Mouse (Mus musculus) liver, embryonic 12.5 days (tissue): Measurements from ENCODE around the gene Taf1a. TPM values are rescaled to one million over a fixed set of nuclear protein-coding genes. Genes with fewer than 3 reads are reported as not detected.
A peak's percentile ranks its signal among the peaks of the same experiment; 100 is the strongest.
"Not testable (repeated sequence)": the region's sequence is repeated elsewhere in the genome, so short reads cannot be mapped to it uniquely, and the experiment has no call there.

ENCODE experiments used
- ATAC-seq: fragments of 200-750 bp; cut with Nextera tagmentation; 2 replicates; pipeline ENCODE4 v1.8.0; 2017; ENCODE audit warnings: moderate number of reproducible peaks, mild to moderate bottlenecking, moderate library complexity
- H3K27ac ChIP-seq: fragments of 300-500 bp; sonication (generic); 2 replicates; pipeline ENCODE4 v1.5.1; 2016; ENCODE audit warnings: mild to moderate bottlenecking
- H3K27me3 ChIP-seq: fragments of 300-500 bp; sonication (generic); replicated peaks from 2 replicates; pipeline ENCODE4 v1.6.1; 2016; ENCODE audit warnings: mild to moderate bottlenecking, moderate library complexity
- H3K36me3 ChIP-seq: fragments of 300-500 bp; sonication (generic); 2 replicates; pipeline ENCODE4 v1.6.1; 2016; ENCODE audit warnings: mild to moderate bottlenecking, moderate library complexity
- H3K4me1 ChIP-seq: fragments of 300-500 bp; sonication (generic); 2 replicates; pipeline ENCODE4 v1.6.1; 2016
- H3K4me2 ChIP-seq: fragments of 300-500 bp; sonication (generic); 2 replicates; pipeline ENCODE4 v1.6.1; 2016; ENCODE audit warnings: mild to moderate bottlenecking, moderate library complexity
- H3K4me3 ChIP-seq: fragments of 300-500 bp; sonication (generic); 2 replicates; pipeline ENCODE4 v1.5.1; 2016; ENCODE audit warnings: mild to moderate bottlenecking, moderate library complexity
- H3K9ac ChIP-seq: fragments of 300-500 bp; sonication (generic); 2 replicates; pipeline ENCODE4 v1.6.1; 2016; ENCODE audit warnings: mild to moderate bottlenecking, moderate library complexity
- H3K9me3 ChIP-seq: fragments of 300-500 bp; sonication (generic); replicated peaks from 2 replicates; pipeline ENCODE4 v1.6.1; 2016; ENCODE audit warnings: mild to moderate bottlenecking, moderate library complexity
- WGBS: fragments of 180-500 bp; shearing (Covaris S2); methylation state at CpG from one replicate; pipeline ENCODE4 v1.1.7; 2016; ENCODE audit not compliant: insufficient replicate concordance; 5-methylcytosine and 5-hydroxymethylcytosine counted together
- polyA plus RNA-seq: library from polyadenylated mRNA; unstranded; fragments of >200 nt; fragmentation: Nextera tagmentation; extraction: Ambion mirVana; gene quantifications from 2 replicates; pipeline ENCODE4 v1.2.1, GENCODE M21; 2016

Gene Taf1a
- polyA plus RNA-seq, 1 experiment from 2014 or later, result 9.6 TPM

GRCm38 (mm10) chr1:183368601-183369400 lies 20.0 kb upstream of the Taf1a start:
- peak overlapping the region; percentile 98 for H3K4me2 ChIP-seq
- 4% methylated on average over 53 of the region's 56 CpGs for whole genome bisulfite sequencing
- peak; percentile 62 for ATAC-seq

GRCm38 (mm10) chr1:183369427-183370014 lies 19.3 kb upstream of the Taf1a start, which contains the start of gene Mia3:
Gene Mia3 (minus strand): TSS chr1:183369553.
- ATAC-seq, result peak; percentile 100
- Histone ChIP-seq H3K9me3 (no peaks in the 10 kb centered on the region), H3K27ac (no peak within 1 kb of the TSS), H3K4me1 (peaks cover 27% of the 10 kb centered on the region), H3K9ac (peak within 1 kb of the TSS; percentile 83), H3K27me3 (peaks cover 23% of the 10 kb centered on the region), H3K4me3 (peak within 1 kb of the TSS; percentile 74), H3K4me2 (peak within 1 kb of the TSS; percentile 98), H3K36me3 (peaks cover 5% of the 10 kb centered on the region; the same call in 1 of the 2 replicates)
- WGBS, result 1% methylated on average over 50 of the region's 51 CpGs

More at GRCm38 (mm10) chr1:183368601-183369400, 20.0 kb upstream of the Taf1a start:
- Histone ChIP-seq H3K4me1 (peaks cover 27% of the 10 kb centered on the region), H3K27ac (no peak overlapping the region), H3K9ac (peak overlapping the region; percentile 83), H3K27me3 (peaks cover 23% of the 10 kb centered on the region), H3K9me3 (no peaks in the 10 kb centered on the region), H3K4me3 (peak overlapping the region; percentile 74), H3K36me3 (peaks cover 12% of the 10 kb centered on the region)

GRCm38 (mm10) chr1:183374728-183375127 lies 14.1 kb upstream of the Taf1a start:
- Histone ChIP-seq H3K4me3 (no peak overlapping the region), H3K27ac (no peak overlapping the region), H3K4me1 (peaks cover 15% of the 10 kb centered on the region), H3K36me3 (no peaks in the 10 kb centered on the region), H3K9ac (no peak overlapping the region), H3K9me3 (peaks cover 5% of the 10 kb centered on the region; the same call in 1 of the 2 replicates), H3K4me2 (no peak overlapping the region), H3K27me3 (0 out of 2 replicates have a peak, but pooled peaks cover 10% of the 10 kb centered on the region)
- ATAC-seq, result no peak
- 64% methylated on average over 5 of the region's 5 CpGs for WGBS

GRCm38 (mm10) chr1:183377045-183377444 lies 11.7 kb upstream of the Taf1a start:
- peaks cover 9% of the 10 kb centered on the region for H3K4me1 ChIP-seq
- H3K9me3 ChIP-seq, result peaks cover 5% of the 10 kb centered on the region; the same call in 1 of the 2 replicates
- no peak overlapping the region for H3K4me3 ChIP-seq
- ATAC-seq, result no peak
- H3K36me3 ChIP-seq, result no peaks in the 10 kb centered on the region
- H3K27me3 ChIP-seq, result no peaks in the 10 kb centered on the region
- H3K9ac ChIP-seq, result no peak overlapping the region
- 55% methylated on average over 4 of the region's 4 CpGs for WGBS
- H3K4me2 ChIP-seq, result no peak overlapping the region
- H3K27ac ChIP-seq, result no peak overlapping the region

DNA sequence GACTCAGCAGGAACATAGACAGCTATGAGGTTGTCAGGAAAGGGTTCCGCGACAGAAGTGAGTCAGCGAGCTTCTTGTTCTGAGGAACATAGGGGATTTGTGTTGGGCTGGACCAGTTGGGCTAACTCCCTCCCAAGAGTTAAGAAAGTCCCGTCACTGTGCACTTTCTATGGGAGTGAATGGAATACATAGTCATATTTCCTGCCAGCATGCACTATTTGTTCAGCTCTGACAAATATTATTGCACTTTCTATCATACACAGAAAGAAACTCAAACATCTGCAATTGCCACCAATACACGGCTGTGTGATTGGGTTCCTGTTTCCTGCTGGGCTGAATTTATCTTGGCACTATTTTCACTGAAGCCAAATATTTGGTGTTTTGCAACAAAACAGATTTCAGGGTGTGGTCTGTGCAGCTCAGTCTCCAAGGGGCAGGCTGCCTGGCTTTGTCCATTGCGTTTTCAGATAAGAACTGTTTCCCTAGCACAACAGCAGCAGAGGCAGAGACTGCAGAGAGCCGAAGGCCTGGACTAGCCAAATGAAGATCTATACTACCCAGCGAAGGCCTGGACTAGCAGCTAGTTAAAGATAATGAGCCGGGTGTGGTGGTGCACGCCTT lies 10.3 kb upstream of the Taf1a start:
- peaks cover 9% of the 10 kb centered on the region for H3K4me1 ChIP-seq
- peaks cover 5% of the 10 kb centered on the region; the same call in 1 of the 2 replicates for H3K9me3 ChIP-seq
- no peaks in the 10 kb centered on the region for H3K36me3 ChIP-seq
- peaks cover 3% of the 10 kb centered on the region; the same call in 1 of the 2 replicates for H3K27me3 ChIP-seq
- H3K4me2 ChIP-seq, result no peak overlapping the region
- ATAC-seq, result peak; percentile 79
- H3K9ac ChIP-seq, result no peak overlapping the region
- 47% methylated on average over 10 of the region's 10 CpGs for WGBS
- H3K4me3 ChIP-seq, result no peak overlapping the region
- H3K27ac ChIP-seq, result no peak overlapping the region

- not testable (repeated sequence) for H3K4me2 ChIP-seq, H3K36me3 ChIP-seq, H3K4me3 ChIP-seq, H3K9me3 ChIP-seq, H3K27me3 ChIP-seq, H3K4me1 ChIP-seq, ATAC-seq, H3K27ac ChIP-seq, H3K9ac ChIP-seq
- 76% methylated on average over 3 of the region's 3 CpGs for WGBS
These were observed 9.4 kb upstream of the Taf1a start for GRCm38 (mm10) chr1:183379376-183379775.

DNA sequence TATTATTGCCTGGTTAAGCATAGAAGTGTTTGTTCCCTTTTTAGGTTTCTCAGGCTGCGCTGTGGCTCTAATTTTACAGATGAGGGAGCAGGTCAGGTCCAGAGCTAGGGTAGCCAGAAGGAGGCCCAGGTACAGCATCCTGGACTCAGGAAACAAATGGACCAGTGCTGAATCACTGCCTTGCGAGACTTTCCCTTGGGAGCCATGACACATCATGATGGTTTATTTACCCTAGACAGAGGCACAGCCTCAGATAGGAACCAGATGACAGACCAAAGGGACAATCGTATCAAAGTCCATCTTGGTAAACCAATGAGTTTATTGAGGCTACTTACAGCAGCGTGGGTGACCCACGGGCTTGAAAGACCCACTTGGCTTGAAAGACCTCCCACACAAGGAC lies 7.0 kb upstream of the Taf1a start:
- Histone ChIP-seq H3K4me1 (peaks cover 9% of the 10 kb centered on the region), H3K36me3 (no peaks in the 10 kb centered on the region), H3K27me3 (peaks cover 5% of the 10 kb centered on the region; the same call in 1 of the 2 replicates), H3K4me3 (no peak overlapping the region), H3K27ac (no peak overlapping the region), H3K9me3 (no peaks in the 10 kb centered on the region), H3K9ac (no peak overlapping the region), H3K4me2 (no peak overlapping the region)
- no peak for ATAC-seq
- WGBS, result 66% methylated on average over 5 of the region's 5 CpGs

DNA sequence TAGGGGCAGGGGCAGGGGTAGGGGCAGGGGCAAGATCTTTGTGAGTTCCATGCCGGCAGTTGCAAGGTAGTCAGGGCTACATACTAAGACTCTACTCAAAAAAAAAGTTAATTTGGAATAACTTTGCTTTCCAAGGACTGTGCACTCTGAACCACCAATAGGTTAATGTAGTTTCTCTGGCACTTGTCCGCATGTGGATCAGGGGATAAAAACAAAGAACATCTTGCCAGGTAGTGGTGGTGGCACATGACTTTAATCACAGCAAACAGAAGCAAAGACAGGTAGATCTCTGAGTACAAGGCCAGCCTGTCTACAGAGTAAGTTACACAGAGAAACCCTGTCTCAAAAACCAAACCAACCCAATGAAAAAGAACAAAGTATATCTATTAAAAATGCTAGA lies 6.2 kb upstream of the Taf1a start:
- Histone ChIP-seq H3K27ac (no peak overlapping the region), H3K9ac (no peak overlapping the region), H3K4me3 (no peak overlapping the region), H3K4me2 (no peak overlapping the region), H3K27me3 (peaks cover 10% of the 10 kb centered on the region; the same call in 1 of the 2 replicates), H3K9me3 (no peaks in the 10 kb centered on the region), H3K36me3 (no peaks in the 10 kb centered on the region), H3K4me1 (peaks cover 9% of the 10 kb centered on the region)
- ATAC-seq, result no peak
- WGBS, result 54% methylated on average over 2 of the region's 2 CpGs

GRCm38 (mm10) chr1:183387421-183387820 lies 1.4 kb upstream of the Taf1a start:
- not testable (repeated sequence) for ATAC-seq, H3K9me3 ChIP-seq, H3K4me3 ChIP-seq, H3K27ac ChIP-seq, H3K9ac ChIP-seq, H3K4me2 ChIP-seq, H3K36me3 ChIP-seq
- H3K27me3 ChIP-seq, result peaks cover 11% of the 10 kb centered on the region; the same call in 1 of the 2 replicates
- H3K4me1 ChIP-seq, result peaks cover 14% of the 10 kb centered on the region
- WGBS, result 81% methylated on average over 3 of the region's 3 CpGs

DNA sequence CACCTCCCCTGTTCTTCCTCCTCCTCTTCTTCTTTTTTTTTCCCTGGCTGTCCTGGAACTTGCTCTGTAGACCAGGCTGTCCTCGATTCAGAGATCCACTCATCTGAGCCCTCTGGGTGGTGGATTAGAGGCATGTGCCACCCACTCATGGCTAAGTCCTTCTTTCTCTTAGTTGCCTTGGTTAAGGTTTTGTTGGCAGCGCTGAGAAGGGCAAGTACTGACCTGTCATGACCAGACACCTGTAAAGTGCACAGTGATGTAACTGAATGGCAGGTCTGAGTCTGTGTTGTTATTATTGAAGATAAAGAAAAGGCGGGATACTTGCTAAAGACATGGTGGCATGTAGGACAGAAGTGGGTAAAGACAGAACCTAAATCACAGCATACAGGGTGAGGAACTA lies 14.6 kb downstream of the Taf1a start:
- Histone ChIP-seq H3K4me1 (no peaks in the 10 kb centered on the region), H3K27ac (no peak overlapping the region), H3K36me3 (peaks cover 71% of the 10 kb centered on the region), H3K9ac (no peak overlapping the region), H3K9me3 (no peaks in the 10 kb centered on the region), H3K4me3 (no peak overlapping the region), H3K27me3 (no peaks in the 10 kb centered on the region), H3K4me2 (no peak overlapping the region)
- no peak for ATAC-seq
- WGBS, result 74% methylated on average over 3 of the region's 3 CpGs

GRCm38 (mm10) chr1:183414081-183414727 lies 25.4 kb downstream of the Taf1a start:
- no peaks in the 10 kb centered on the region for H3K4me1 ChIP-seq
- peaks cover 27% of the 10 kb centered on the region for H3K36me3 ChIP-seq
- H3K27ac ChIP-seq, result no peak overlapping the region
- no peak overlapping the region for H3K9ac ChIP-seq
- no peaks in the 10 kb centered on the region for H3K9me3 ChIP-seq
- H3K4me3 ChIP-seq, result no peak overlapping the region
- no peak overlapping the region for H3K4me2 ChIP-seq
- ATAC-seq, result no peak
- 75% methylated on average over 15 of the region's 15 CpGs for WGBS
- H3K27me3 ChIP-seq, result no peaks in the 10 kb centered on the region
